11 mouse cellular contexts compared by ENCODE assay signal in genomic region chr12:118811328-118811961, GRCm38 (mm10). TPM values are rescaled to one million over a fixed set of nuclear protein-coding genes. Genes with fewer than 3 reads are reported as not detected.
DNase-seq lines count a peak whose midpoint lies in the region; ATAC-seq and TF ChIP-seq lines count a peak whose summit lies in the region.
"Had no signal": no experiment of that assay in that cellular context is flagged by ENCODE, and none has a peak within 500 bp of the region (broad histone marks: within the 10 kb centered on the region; RNA-seq: fewer than 3 reads in every experiment).

No protein-coding gene starts in this region.

- intact Hi-C loops in heart, postnatal 14 days (cut with DNase I): no loop called here

- no peak overlapping the region for H3K27ac ChIP-seq in heart, embryonic 16.5 days (ENCODE audit: low read length)
- H3K27ac ChIP-seq in embryonic facial prominence, embryonic 10.5 days (replicated peaks): no peak overlapping the region
- H3K27ac ChIP-seq in hindbrain, embryonic 14.5 days: no peak overlapping the region
- no peak overlapping the region for H3K27ac ChIP-seq in midbrain, embryonic 16.5 days (ENCODE audit: low read length)
- H3K27ac ChIP-seq in thymus, adult 2 months (ENCODE audit: control insufficient read depth, insufficient read depth, low read length): no peak overlapping the region
- H3K27ac ChIP-seq in liver, embryonic 12.5 days: no peak overlapping the region

- no peaks in the 10 kb centered on the region for H3K36me3 ChIP-seq in heart, embryonic 16.5 days (ENCODE audit: control insufficient read depth, insufficient read depth)
- no peaks in the 10 kb centered on the region for H3K36me3 ChIP-seq in embryonic facial prominence, embryonic 10.5 days (replicated peaks)
- H3K36me3 ChIP-seq in hindbrain, embryonic 14.5 days (replicated peaks; ENCODE audit: control insufficient read depth, insufficient read depth): no peaks in the 10 kb centered on the region
- H3K36me3 ChIP-seq in midbrain, embryonic 16.5 days (ENCODE audit: control insufficient read depth, insufficient read depth, low read length): no peaks in the 10 kb centered on the region
- H3K36me3 ChIP-seq in thymus, adult 2 months (ENCODE audit: control insufficient read depth, insufficient read depth, low read length): no peaks in the 10 kb centered on the region
- no peaks in the 10 kb centered on the region for H3K36me3 ChIP-seq in liver, embryonic 12.5 days

- TF ChIP-seq CTCF in thymus, adult 2 months (IDR thresholded peaks at IDR 0.05; ENCODE audit: borderline replicate concordance, control insufficient read depth, extremely low read depth, insufficient read depth, low read length, poor library complexity): no peak

- no peaks in the 10 kb centered on the region for H3K4me1 ChIP-seq in heart, embryonic 16.5 days (ENCODE audit: control insufficient read depth, insufficient read depth, low read length)
- H3K4me1 ChIP-seq in embryonic facial prominence, embryonic 10.5 days: peaks cover 7% of the 10 kb centered on the region
- H3K4me1 ChIP-seq in hindbrain, embryonic 14.5 days (replicated peaks; ENCODE audit: control insufficient read depth, insufficient read depth, low read length): 0 out of 2 replicates have a peak, but pooled peaks cover 5% of the 10 kb centered on the region
- H3K4me1 ChIP-seq in midbrain, embryonic 16.5 days (ENCODE audit: control insufficient read depth, insufficient read depth, low read length): peaks cover 5% of the 10 kb centered on the region; the same call in 1 of the 2 replicates
- no peaks in the 10 kb centered on the region for H3K4me1 ChIP-seq in thymus, adult 2 months (replicated peaks; ENCODE audit: control insufficient read depth, insufficient read depth, low read length)
- no peaks in the 10 kb centered on the region for H3K4me1 ChIP-seq in liver, embryonic 12.5 days

- ATAC-seq in heart, embryonic 16.5 days (replicated peaks; ENCODE audit: extremely low read depth, insufficient read depth, low FRiP score): no peak
- ATAC-seq in hindbrain, embryonic 14.5 days (ENCODE audit: low FRiP score): peak; percentile 48; the same call in 1 of the 2 replicates
- ATAC-seq in midbrain, embryonic 16.5 days: peak; percentile 86
- ATAC-seq in liver, embryonic 12.5 days: no peak

- no peaks in the 10 kb centered on the region for H3K9me3 ChIP-seq in heart, embryonic 16.5 days (replicated peaks; ENCODE audit: control insufficient read depth, low read length)
- H3K9me3 ChIP-seq in embryonic facial prominence, embryonic 10.5 days: no peaks in the 10 kb centered on the region
- H3K9me3 ChIP-seq in hindbrain, embryonic 14.5 days (ENCODE audit: control insufficient read depth, low read length): no peaks in the 10 kb centered on the region
- H3K9me3 ChIP-seq in midbrain, embryonic 16.5 days (replicated peaks; ENCODE audit: control insufficient read depth, low read length, poor library complexity, severe bottlenecking): no peaks in the 10 kb centered on the region
- no peaks in the 10 kb centered on the region for H3K9me3 ChIP-seq in liver, embryonic 12.5 days (replicated peaks)

- H3K27me3 ChIP-seq in heart, embryonic 16.5 days (ENCODE audit: control insufficient read depth, insufficient read depth, low read length): no peaks in the 10 kb centered on the region
- H3K27me3 ChIP-seq in embryonic facial prominence, embryonic 10.5 days (replicated peaks; ENCODE audit: low read depth, poor library complexity, severe bottlenecking): peaks cover 14% of the 10 kb centered on the region
- H3K27me3 ChIP-seq in hindbrain, embryonic 14.5 days (ENCODE audit: control insufficient read depth, insufficient read depth, low read length): peaks cover 7% of the 10 kb centered on the region; the same call in 1 of the 2 replicates
- H3K27me3 ChIP-seq in midbrain, embryonic 16.5 days (ENCODE audit: control insufficient read depth, insufficient read depth, low read depth, low read length): peaks cover 9% of the 10 kb centered on the region
- H3K27me3 ChIP-seq in thymus, adult 2 months (ENCODE audit: control insufficient read depth, insufficient read depth, low read length): no peaks in the 10 kb centered on the region
- H3K27me3 ChIP-seq in liver, embryonic 12.5 days (replicated peaks): peaks cover 6% of the 10 kb centered on the region

- H3K4me2 ChIP-seq in heart, embryonic 16.5 days (ENCODE audit: low read depth, low read length): peak overlapping the region; percentile 43
- peak overlapping the region; percentile 33 for H3K4me2 ChIP-seq in hindbrain, embryonic 14.5 days (replicated peaks)
- peak overlapping the region; percentile 47 for H3K4me2 ChIP-seq in midbrain, embryonic 16.5 days (ENCODE audit: low read length)
- H3K4me2 ChIP-seq in liver, embryonic 12.5 days: no peak overlapping the region

- no peak overlapping the region for H3K9ac ChIP-seq in heart, embryonic 16.5 days (ENCODE audit: low read length)
- H3K9ac ChIP-seq in hindbrain, embryonic 14.5 days: no peak overlapping the region
- H3K9ac ChIP-seq in midbrain, embryonic 16.5 days (ENCODE audit: low read depth, low read length): no peak overlapping the region
- H3K9ac ChIP-seq in liver, embryonic 12.5 days: no peak overlapping the region

- 3% methylated on average over 17 of the region's 17 CpGs for WGBS in heart, embryonic 16.5 days
- 1% methylated on average over 17 of the region's 17 CpGs for WGBS in embryonic facial prominence, embryonic 10.5 days
- WGBS in hindbrain, embryonic 14.5 days: 1% methylated on average over 17 of the region's 17 CpGs
- under 1% methylated on average over 17 of the region's 17 CpGs for WGBS in midbrain, embryonic 16.5 days
- WGBS in thymus, adult 2 months: 21% methylated on average over 17 of the region's 17 CpGs
- 8% methylated on average over 17 of the region's 17 CpGs for WGBS in liver, embryonic 12.5 days (ENCODE audit: insufficient replicate concordance)

- no peak for TF ChIP-seq POLR2A in thymus, adult 2 months (IDR thresholded peaks at IDR 0.05; ENCODE audit: control insufficient read depth, extremely low read depth, insufficient read depth, low read length, poor library complexity)

- H3K4me3 ChIP-seq in heart, embryonic 16.5 days (ENCODE audit: low read length): no peak overlapping the region
- H3K4me3 ChIP-seq in embryonic facial prominence, embryonic 10.5 days: peak overlapping the region; percentile 36
- H3K4me3 ChIP-seq in hindbrain, embryonic 14.5 days (replicated peaks; ENCODE audit: low read length): no peak overlapping the region
- peak overlapping the region; percentile 21 for H3K4me3 ChIP-seq in midbrain, embryonic 16.5 days (ENCODE audit: low read depth, low read length)
- no peak overlapping the region for H3K4me3 ChIP-seq in thymus, adult 2 months (ENCODE audit: control insufficient read depth, insufficient read depth, low read length)
- no peak overlapping the region for H3K4me3 ChIP-seq in liver, embryonic 12.5 days

- no peak for DNase-seq in heart, postnatal 14 days
- DNase-seq in embryonic facial prominence, embryonic 10.5 days (ENCODE audit: low spot score): peak; percentile 42
- no peak for DNase-seq in hindbrain, embryonic 14.5 days (ENCODE audit: low spot score)
- no peak for DNase-seq in thymus, adult 2 months
- no peak for DNase-seq in gastrocnemius, postnatal 25 days
- DNase-seq: cerebellum, postnatal 10 days; gastrocnemius, postnatal 14 days had no signal

RNA-seq across cellular contexts. Expression of gene Sp8, which starts 34.7 kb away (rescaled TPM):
- not detected in 2 replicates for polyA plus RNA-seq in heart, embryonic 16.5 days (2015; fragmentation: Nextera tagmentation; extraction: Ambion mirVana)
- not detected for total RNA-seq in heart, postnatal 14 days (2021)
- 7.2 and 8.1 TPM in 2 replicates for polyA plus RNA-seq in embryonic facial prominence, embryonic 10.5 days (2016; fragmentation: Nextera tagmentation; extraction: Ambion mirVana)
- 3.3 TPM in 2 replicates for polyA plus RNA-seq in hindbrain, embryonic 14.5 days (2014; fragmentation: Nextera tagmentation; extraction: Ambion mirVana)
- 2.3 and 4.2 TPM in 2 replicates for polyA plus RNA-seq in midbrain, embryonic 16.5 days (2015; fragmentation: Nextera tagmentation; extraction: Ambion mirVana)
- 0.03 TPM in 1 of 2 replicates, not detected in the other for polyA plus RNA-seq in thymus, adult 2 months (2012; rRNA removed)
- 0.02 TPM in 2 replicates for polyA plus RNA-seq in liver, embryonic 12.5 days (2016; fragmentation: Nextera tagmentation; extraction: Ambion mirVana)
- total RNA-seq in gastrocnemius, postnatal 25 days (2021): not detected
- total RNA-seq: gastrocnemius, postnatal 14 days had no signal
- polyA plus RNA-seq: liver, embryonic 16.5 days had no signal

Comparison
In these comparisons a context has a peak if more than half of its experiments do, and no peak if none do; other contexts are left out.
1. ATAC-seq: peak in hindbrain, embryonic 14.5 days (single experiment) and midbrain, embryonic 16.5 days (single experiment); none in heart, embryonic 16.5 days (single experiment) and liver, embryonic 12.5 days (single experiment).
2. H3K4me3 ChIP-seq: peak in embryonic facial prominence, embryonic 10.5 days (single experiment) and midbrain, embryonic 16.5 days (single experiment); none in heart, embryonic 16.5 days (single experiment), hindbrain, embryonic 14.5 days (single experiment), thymus, adult 2 months (single experiment) and liver, embryonic 12.5 days (single experiment).